Mouse (Mus musculus) left cerebral cortex, adult 8-10 months (tissue): ENCODE measurements around the gene Cdc37l1. TPM values are rescaled to one million over a fixed set of nuclear protein-coding genes. Genes with fewer than 3 reads are reported as not detected.

ENCODE experiments used
- total RNA-seq, 4 experiments: library from RNA; stranded (reverse); gene quantifications; 2 replicates each; pipeline ENCODE4 v1.2.4; 2022

Cdc37l1 gene
- total RNA-seq, 4 experiments from 2014 or later, result 102 to 105 (median 104) TPM

Other genes with a start within 250 kb of the Cdc37l1 start
- 100 to 1,000 TPM in 1 of 4 experiments, 10 to 100 TPM in 3; 98.1 to 102 (median 98.6) TPM for gene Slc1a1, start 155.3 kb upstream of the Cdc37l1 start, total RNA-seq
- gene Plpp6, start 26.4 kb upstream of the Cdc37l1 start, total RNA-seq, result 10 to 100 TPM; 43.3 to 47.7 (median 45.6) TPM
- gene 4430402I18Rik, start 22.6 kb upstream of the Cdc37l1 start, total RNA-seq, result 1 to 10 TPM; 5.0 to 7.8 (median 7.2) TPM
- gene Ak3, start 57.6 kb downstream of the Cdc37l1 start, total RNA-seq, result 10 to 100 TPM; 51.7 to 57.6 (median 54.8) TPM
- gene Rcl1, start 111.0 kb downstream of the Cdc37l1 start, total RNA-seq, result 10 to 100 TPM; 17.8 to 21.1 (median 19.4) TPM